Mouse (Mus musculus) liver, adult 2 months (tissue): ENCODE data around the gene Casc3.

ENCODE experiments used
- CTCF ChIP-seq: fragments of 200-500 bp; IDR thresholded peaks from 2 replicates; pipeline ENCODE4 v1.5.1; 2011; ENCODE audit warnings: low read depth, low read length, control low read depth
- POLR2A ChIP-seq: fragments of 200-500 bp; IDR thresholded peaks from 2 replicates; pipeline ENCODE4 v1.6.1; 2011; ENCODE audit warnings: low read length, control low read depth; ENCODE audit not compliant: insufficient read depth; ENCODE audit errors: extremely low read depth

DNA sequence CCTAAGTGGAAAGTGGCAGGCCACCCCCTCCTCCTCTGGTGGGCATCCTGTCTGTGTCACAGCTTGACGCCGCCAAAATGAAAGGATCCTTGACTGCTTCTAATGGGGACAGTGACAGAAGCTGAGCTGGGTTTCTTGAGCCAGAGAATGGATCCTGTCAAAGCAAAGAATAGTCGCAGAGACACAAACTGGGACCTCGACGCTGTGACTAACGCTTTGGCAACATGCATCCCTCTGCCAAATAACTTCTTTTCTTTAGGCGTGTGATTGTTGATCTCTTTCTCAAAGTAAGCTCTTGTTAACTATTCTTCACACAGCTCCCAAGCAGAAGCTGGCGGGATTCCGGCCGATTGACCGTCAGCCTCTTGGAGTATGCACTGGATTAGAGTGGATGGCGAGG lies 62.6 kb downstream of the Casc3 start:
- TF ChIP-seq POLR2A (no peak), CTCF (no peak)
